Comparison of ENCODE assay signal across 10 mouse cellular contexts in genomic region chr9:30445232-30446085, GRCm38 (mm10). TPM values are rescaled to one million over a fixed set of nuclear protein-coding genes. Genes with fewer than 3 reads are reported as not detected.
DNase-seq lines count a peak whose midpoint lies in the region; ATAC-seq lines count a peak whose summit lies in the region.
"Had no signal": no experiment of that assay in that cellular context is flagged by ENCODE, and none has a peak within 500 bp of the region (broad histone marks: within the 10 kb centered on the region; RNA-seq: fewer than 3 reads in every experiment).

No protein-coding gene starts in this region.

- peaks cover 77% of the 10 kb centered on the region for H3K36me3 ChIP-seq in embryonic facial prominence, embryonic 14.5 days (ENCODE audit: control insufficient read depth, insufficient read depth, low read length)
- peaks cover 85% of the 10 kb centered on the region for H3K36me3 ChIP-seq in embryonic facial prominence, embryonic 10.5 days (replicated peaks)
- no peaks in the 10 kb centered on the region; the same call in 1 of the 2 replicates for H3K36me3 ChIP-seq in heart, embryonic 11.5 days (ENCODE audit: control insufficient read depth, insufficient read depth, low read length)
- peaks cover 19% of the 10 kb centered on the region for H3K36me3 ChIP-seq in neural tube, embryonic 14.5 days (ENCODE audit: control insufficient read depth, insufficient read depth, low read length)
- H3K36me3 ChIP-seq in midbrain, embryonic 13.5 days: peaks cover 73% of the 10 kb centered on the region

- no peaks in the 10 kb centered on the region for H3K27me3 ChIP-seq in embryonic facial prominence, embryonic 14.5 days (replicated peaks; ENCODE audit: control insufficient read depth, insufficient read depth, low read length)
- no peaks in the 10 kb centered on the region for H3K27me3 ChIP-seq in embryonic facial prominence, embryonic 10.5 days (replicated peaks; ENCODE audit: low read depth, poor library complexity, severe bottlenecking)
- H3K27me3 ChIP-seq in heart, embryonic 11.5 days (ENCODE audit: control insufficient read depth, insufficient read depth, low read length): no peaks in the 10 kb centered on the region
- no peaks in the 10 kb centered on the region for H3K27me3 ChIP-seq in neural tube, embryonic 14.5 days (ENCODE audit: control insufficient read depth, insufficient read depth, low read length)
- H3K27me3 ChIP-seq in midbrain, embryonic 13.5 days: no peaks in the 10 kb centered on the region
- H3K27me3 ChIP-seq: liver, embryonic 15.5 days had no signal

- 79% methylated on average over 14 of the region's 14 CpGs for WGBS in embryonic facial prominence, embryonic 14.5 days
- WGBS in embryonic facial prominence, embryonic 10.5 days: 88% methylated on average over 14 of the region's 14 CpGs
- WGBS in heart, embryonic 11.5 days (ENCODE audit: insufficient replicate concordance): 68% methylated on average over 14 of the region's 14 CpGs
- 69% methylated on average over 14 of the region's 14 CpGs for WGBS in neural tube, embryonic 14.5 days
- WGBS in midbrain, embryonic 13.5 days: 90% methylated on average over 14 of the region's 14 CpGs

- no peak overlapping the region for H3K27ac ChIP-seq in embryonic facial prominence, embryonic 14.5 days (replicated peaks; ENCODE audit: low read depth, low read length)
- H3K27ac ChIP-seq in embryonic facial prominence, embryonic 10.5 days (replicated peaks): no peak overlapping the region
- H3K27ac ChIP-seq in heart, embryonic 11.5 days (ENCODE audit: low read depth, low read length): peak overlapping the region; percentile 29; the same call in 1 of the 2 replicates
- H3K27ac ChIP-seq in neural tube, embryonic 14.5 days (ENCODE audit: low read depth, low read length): no peak overlapping the region
- no peak overlapping the region for H3K27ac ChIP-seq in midbrain, embryonic 13.5 days
- H3K27ac ChIP-seq: liver, embryonic 15.5 days had no signal

- H3K4me3 ChIP-seq in embryonic facial prominence, embryonic 14.5 days (ENCODE audit: low read depth, low read length): no peak overlapping the region
- no peak overlapping the region for H3K4me3 ChIP-seq in embryonic facial prominence, embryonic 10.5 days
- H3K4me3 ChIP-seq in heart, embryonic 11.5 days (ENCODE audit: low read depth, low read length): no peak overlapping the region
- no peak overlapping the region for H3K4me3 ChIP-seq in neural tube, embryonic 14.5 days (ENCODE audit: low read depth, low read length)
- H3K4me3 ChIP-seq in midbrain, embryonic 13.5 days (replicated peaks): no peak overlapping the region
- H3K4me3 ChIP-seq: erythroblast, embryonic 14.5 days; liver, embryonic 15.5 days had no signal

- no peaks in the 10 kb centered on the region for H3K4me1 ChIP-seq in embryonic facial prominence, embryonic 14.5 days (ENCODE audit: control insufficient read depth, insufficient read depth, low read length)
- H3K4me1 ChIP-seq in embryonic facial prominence, embryonic 10.5 days: peaks cover 5% of the 10 kb centered on the region; the same call in 1 of the 2 replicates
- H3K4me1 ChIP-seq in heart, embryonic 11.5 days (ENCODE audit: control insufficient read depth, insufficient read depth, low read length): peaks cover 8% of the 10 kb centered on the region
- no peaks in the 10 kb centered on the region for H3K4me1 ChIP-seq in neural tube, embryonic 14.5 days (ENCODE audit: control insufficient read depth, insufficient read depth, low read length)
- no peaks in the 10 kb centered on the region for H3K4me1 ChIP-seq in midbrain, embryonic 13.5 days (replicated peaks)
- H3K4me1 ChIP-seq: liver, embryonic 15.5 days had no signal

- DNase-seq in embryonic facial prominence, embryonic 14.5 days (ENCODE audit: low spot score): peak; percentile 14
- DNase-seq in embryonic facial prominence, embryonic 10.5 days (ENCODE audit: low spot score): no peak
- peak; percentile 61 for DNase-seq in kidney, postnatal 10 days
- no peak for DNase-seq in layer of hippocampus, adult 11-12 months (ENCODE audit: low spot score)
- DNase-seq in thymus, postnatal 25 days: no peak

- no peak overlapping the region for H3K4me2 ChIP-seq in embryonic facial prominence, embryonic 14.5 days (ENCODE audit: low read depth, low read length)
- H3K4me2 ChIP-seq in heart, embryonic 11.5 days: no peak overlapping the region
- H3K4me2 ChIP-seq in neural tube, embryonic 14.5 days (ENCODE audit: low read depth, low read length): no peak overlapping the region
- no peak overlapping the region for H3K4me2 ChIP-seq in midbrain, embryonic 13.5 days (replicated peaks)
- H3K4me2 ChIP-seq: liver, embryonic 15.5 days had no signal

- ATAC-seq in embryonic facial prominence, embryonic 14.5 days (ENCODE audit: low read depth): no peak
- ATAC-seq in heart, embryonic 11.5 days (replicated peaks; ENCODE audit: insufficient number of reproducible peaks, low FRiP score, low TSS enrichment): no peak
- peak; percentile 77; the same call in 1 of the 2 replicates for ATAC-seq in neural tube, embryonic 14.5 days (ENCODE audit: low read depth)
- no peak for ATAC-seq in midbrain, embryonic 13.5 days

- no peak overlapping the region for H3K9ac ChIP-seq in embryonic facial prominence, embryonic 14.5 days (ENCODE audit: low read depth, low read length)
- no peak overlapping the region for H3K9ac ChIP-seq in heart, embryonic 11.5 days (ENCODE audit: low read depth, low read length)
- no peak overlapping the region for H3K9ac ChIP-seq in neural tube, embryonic 14.5 days (replicated peaks; ENCODE audit: low read depth, low read length)
- H3K9ac ChIP-seq in midbrain, embryonic 13.5 days (replicated peaks): no peak overlapping the region
- H3K9ac ChIP-seq: liver, embryonic 15.5 days had no signal

- no peaks in the 10 kb centered on the region for H3K9me3 ChIP-seq in embryonic facial prominence, embryonic 14.5 days (ENCODE audit: control insufficient read depth, low read length)
- no peaks in the 10 kb centered on the region for H3K9me3 ChIP-seq in embryonic facial prominence, embryonic 10.5 days
- H3K9me3 ChIP-seq in heart, embryonic 11.5 days (replicated peaks; ENCODE audit: control insufficient read depth, low read length): no peaks in the 10 kb centered on the region
- no peaks in the 10 kb centered on the region for H3K9me3 ChIP-seq in neural tube, embryonic 14.5 days (ENCODE audit: control insufficient read depth, low read length)
- no peaks in the 10 kb centered on the region for H3K9me3 ChIP-seq in midbrain, embryonic 13.5 days
- H3K9me3 ChIP-seq: liver, embryonic 15.5 days had no signal

RNA-seq across cellular contexts. Expression of gene Snx19, which starts 18.6 kb away (rescaled TPM):
- polyA plus RNA-seq in embryonic facial prominence, embryonic 14.5 days (2014; fragmentation: Nextera tagmentation; extraction: Ambion mirVana): 21.0 and 22.4 TPM in 2 replicates
- polyA plus RNA-seq in embryonic facial prominence, embryonic 10.5 days (2016; fragmentation: Nextera tagmentation; extraction: Ambion mirVana): 21.0 and 22.6 TPM in 2 replicates
- polyA plus RNA-seq in heart, embryonic 11.5 days (2014; fragmentation: Nextera tagmentation; extraction: Ambion mirVana): 15.0 and 19.0 TPM in 2 replicates
- 27.4 and 35.1 TPM in 2 replicates for polyA plus RNA-seq in neural tube, embryonic 14.5 days (2014; fragmentation: Nextera tagmentation; extraction: Ambion mirVana)
- 23.2 and 23.3 TPM in 2 replicates for polyA plus RNA-seq in midbrain, embryonic 13.5 days (2015; fragmentation: Nextera tagmentation; extraction: Ambion mirVana)

Comparison
In these comparisons a context has a peak if more than half of its experiments do, and no peak if none do; other contexts are left out.
1. DNase-seq: peak in embryonic facial prominence, embryonic 14.5 days (single experiment) and kidney, postnatal 10 days (single experiment); none in embryonic facial prominence, embryonic 10.5 days (single experiment), layer of hippocampus, adult 11-12 months (single experiment) and thymus, postnatal 25 days (single experiment).